Mouse (Mus musculus): ENCODE measurements around the gene Gm10134.
A peak's percentile ranks its signal among the peaks of the same experiment; 100 is the strongest.

Gene Gm10134

GRCm38 (mm10) chr2:28533901-28534435, 28.1 kb downstream of the Gm10134 start:
- no peak for DNase-seq

DNA sequence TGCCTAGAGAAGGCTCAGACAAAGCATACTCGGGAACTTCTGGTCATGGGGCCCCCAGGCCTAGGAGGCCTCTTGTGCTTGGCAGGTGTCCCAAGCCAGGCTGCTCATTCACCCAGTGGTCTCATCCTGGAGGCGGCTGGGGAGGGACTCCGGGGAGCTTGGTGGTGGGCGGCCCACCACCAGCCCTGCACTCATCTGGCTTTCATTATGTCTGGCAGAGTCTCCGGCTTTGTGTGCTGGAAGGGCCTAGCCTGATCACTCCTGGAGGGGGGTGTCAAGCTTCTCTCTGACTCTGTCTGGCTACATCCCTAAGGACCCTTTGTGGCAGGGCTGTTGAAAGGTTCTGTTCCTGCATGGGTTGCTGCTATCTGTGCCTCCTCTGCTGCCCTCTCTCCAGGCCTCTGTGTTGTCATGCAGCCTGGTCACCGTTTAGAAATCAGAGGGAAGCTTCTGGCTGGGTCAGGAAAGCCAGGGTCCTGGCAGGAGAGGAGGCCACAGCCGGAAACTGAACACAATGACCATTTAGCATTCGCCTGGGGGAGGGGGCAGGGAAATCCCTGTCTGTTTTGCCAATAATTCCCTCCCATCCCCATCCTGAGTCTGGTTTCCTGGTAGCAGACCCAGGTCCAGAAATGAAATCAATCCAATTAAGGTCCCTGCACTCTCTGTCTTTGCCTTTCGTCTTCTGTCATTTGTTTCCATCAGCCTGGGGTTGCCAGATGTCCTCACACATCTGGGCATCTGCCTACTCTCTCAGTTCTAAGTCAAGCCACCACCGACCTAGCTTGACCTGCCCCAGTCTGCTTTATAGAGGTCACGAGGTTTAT, 28.8 kb downstream of the Gm10134 start:
- peak; percentile 74 for DNase-seq

GRCm38 (mm10) chr2:28535263-28535540, 29.3 kb downstream of the Gm10134 start:
- no peak for DNase-seq

GRCm38 (mm10) chr2:28535650-28536049, 29.8 kb downstream of the Gm10134 start:
- no peak for DNase-seq

DNA sequence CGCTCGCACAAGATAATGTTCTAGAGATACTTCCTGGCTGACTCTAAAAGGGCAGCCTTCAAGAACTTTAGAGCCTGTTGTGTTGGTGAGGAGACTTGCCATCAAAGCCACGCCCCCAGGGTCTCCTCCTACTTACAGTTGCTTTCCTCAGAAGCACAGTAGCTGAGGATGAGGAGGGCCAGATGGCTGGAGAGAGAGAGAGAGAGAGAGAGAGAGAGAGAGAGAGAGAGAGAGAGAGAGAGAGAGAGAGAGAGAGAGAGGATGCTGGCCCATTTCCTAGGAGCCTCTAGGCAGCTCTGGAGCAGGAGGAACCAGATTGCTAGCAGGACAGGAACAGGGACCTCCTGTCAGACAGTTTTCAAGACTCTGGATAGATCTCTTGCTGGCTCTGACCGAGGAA, 30.3 kb downstream of the Gm10134 start:
- DNase-seq, result peak; percentile 76

DNA sequence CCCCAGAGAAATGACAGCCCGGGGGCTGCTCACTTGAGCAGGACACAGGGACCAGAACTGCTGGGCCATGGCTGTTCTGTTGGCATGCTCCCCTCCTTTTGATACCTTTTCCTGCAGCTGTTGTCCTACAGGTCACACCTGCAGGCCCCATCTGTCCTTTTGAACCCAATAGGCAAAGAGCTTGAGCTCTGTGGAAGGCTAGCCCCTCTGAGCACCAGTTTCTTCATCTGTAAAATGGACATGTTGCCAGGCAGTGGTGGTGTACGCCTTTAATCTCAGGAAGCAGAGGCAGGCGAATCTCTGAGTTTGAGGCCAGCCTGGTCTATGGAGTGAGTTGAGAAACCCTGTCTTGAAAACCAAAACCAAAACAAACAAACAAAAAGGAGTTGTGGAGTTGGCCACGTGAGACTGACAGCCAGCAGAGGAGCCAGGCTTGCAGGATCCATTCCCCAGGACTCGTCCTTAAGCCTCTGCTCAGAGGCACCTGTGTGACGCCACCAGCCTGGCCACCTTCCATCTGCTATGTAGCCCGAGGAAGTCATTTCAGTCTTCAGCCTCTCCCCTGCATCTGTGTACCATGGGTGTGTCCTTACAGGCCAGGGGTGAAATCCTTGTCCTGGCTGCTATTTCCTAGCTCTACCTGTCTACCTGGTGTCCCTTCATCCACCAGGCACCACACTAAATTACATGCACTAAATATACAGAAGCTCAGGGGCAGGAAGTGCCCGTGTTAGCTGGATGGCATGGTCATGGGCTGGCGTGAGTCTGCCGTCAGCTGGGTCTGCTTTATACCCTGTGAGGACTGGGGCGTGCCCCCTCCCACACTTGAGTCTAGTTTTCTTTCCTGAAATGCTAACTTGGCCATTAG, 31.1 kb downstream of the Gm10134 start:
- no peak for DNase-seq

GRCm38 (mm10) chr2:28537634-28537920, 31.7 kb downstream of the Gm10134 start:
- no peak for DNase-seq

DNA sequence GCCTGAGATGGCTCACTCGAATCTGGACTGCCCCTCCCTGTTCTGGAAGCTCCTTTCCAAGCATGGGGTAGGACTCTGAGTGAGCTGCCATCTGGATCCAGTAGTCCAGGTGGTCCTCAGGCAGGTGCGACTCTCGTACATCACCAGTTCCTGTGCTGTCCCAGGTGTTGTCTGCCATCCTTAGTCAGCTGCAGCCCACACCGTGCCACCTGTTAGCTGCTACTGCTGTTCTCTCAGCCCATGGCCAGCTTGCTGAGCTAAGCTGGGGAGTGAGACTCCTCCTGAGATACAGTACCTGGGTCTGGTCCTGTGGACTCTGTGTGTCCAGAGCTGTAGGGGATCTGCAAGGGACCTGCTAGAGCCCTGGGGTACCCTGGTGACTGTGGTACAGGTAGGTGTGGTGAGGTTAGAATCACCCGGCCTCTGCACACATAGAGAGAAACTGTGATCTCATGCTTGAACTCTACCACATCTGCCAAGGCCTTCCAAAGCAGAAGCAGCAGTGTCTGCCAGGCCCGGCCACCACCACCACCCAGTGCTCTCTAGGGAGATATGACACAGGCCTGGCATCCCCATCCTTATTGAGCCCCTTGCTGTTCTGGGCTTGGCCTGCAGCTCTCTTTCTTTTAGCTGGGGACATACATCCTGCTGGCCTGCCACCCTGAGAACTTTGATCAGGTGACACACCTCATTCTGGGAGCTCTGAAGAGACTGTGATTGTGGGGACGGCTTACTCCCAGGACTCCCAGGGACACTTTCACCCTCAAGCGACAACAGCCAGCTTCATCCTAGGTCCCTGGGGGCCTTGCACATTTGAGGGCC, 32.3 kb downstream of the Gm10134 start:
- DNase-seq, result no peak

GRCm38 (mm10) chr2:28538817-28539128, 32.9 kb downstream of the Gm10134 start:
- no peak for DNase-seq

GRCm38 (mm10) chr2:28539206-28539605, 33.3 kb downstream of the Gm10134 start:
- DNase-seq, result peak; percentile 79

GRCm38 (mm10) chr2:28539949-28540348, 34.1 kb downstream of the Gm10134 start:
- DNase-seq, result peak; percentile 74

DNA sequence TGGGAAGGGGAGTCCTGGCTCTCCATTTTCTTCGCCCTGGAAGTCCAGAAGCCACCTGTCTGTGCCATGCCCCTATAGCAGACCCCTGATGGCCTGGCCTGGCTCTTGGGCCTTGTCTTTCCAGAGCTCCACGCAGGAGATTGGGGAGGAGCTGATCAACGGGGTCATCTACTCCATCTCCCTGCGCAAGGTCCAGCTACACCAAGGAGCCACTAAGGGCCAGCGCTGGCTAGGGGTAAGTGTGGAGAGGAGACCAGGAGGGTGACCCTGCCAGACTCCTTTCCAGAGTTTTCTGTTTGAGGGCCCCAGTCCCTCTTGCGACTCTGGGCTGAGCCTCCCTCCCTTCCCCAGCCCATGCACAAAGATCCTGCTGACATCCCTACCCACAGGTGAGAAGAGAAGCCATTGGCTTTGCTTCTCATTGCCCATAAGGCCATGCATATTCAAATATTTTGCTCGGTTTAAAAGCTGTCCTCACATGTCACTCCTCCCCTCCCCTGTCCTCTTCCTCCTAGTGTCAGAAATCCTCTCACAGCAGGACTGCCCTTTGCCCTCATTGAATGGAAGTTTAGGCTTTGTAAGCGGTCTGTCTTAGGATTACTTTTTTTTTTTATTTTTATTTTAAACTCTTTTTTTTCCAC, 34.8 kb downstream of the Gm10134 start:
- DNase-seq, result no peak

GRCm38 (mm10) chr2:28543894-28544293, 38.0 kb downstream of the Gm10134 start:
- no peak for DNase-seq

DNA sequence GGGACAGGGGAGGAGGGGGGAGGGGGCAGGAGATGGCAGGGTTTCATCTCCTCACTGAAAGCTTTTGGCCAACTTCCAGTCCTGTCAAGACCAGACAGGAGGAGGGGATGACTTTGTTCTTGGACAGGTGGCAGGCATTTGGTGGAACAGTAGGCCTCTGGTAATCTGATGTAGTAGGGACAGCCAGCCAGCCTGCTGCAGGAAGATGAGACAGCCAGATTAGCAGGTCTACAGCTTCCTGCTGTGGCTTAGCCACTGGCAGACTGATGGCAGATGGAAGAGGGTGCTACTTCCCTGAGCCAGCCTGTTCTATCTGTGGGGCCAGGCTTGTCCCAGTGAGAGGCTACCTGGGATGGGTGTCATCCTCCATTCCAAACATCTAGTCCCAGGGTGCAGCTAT, 40.1 kb downstream of the Gm10134 start:
- no peak for DNase-seq

GRCm38 (mm10) chr2:28546560-28546959, 40.7 kb downstream of the Gm10134 start:
- no peak for DNase-seq

GRCm38 (mm10) chr2:28547237-28548172, 41.6 kb downstream of the Gm10134 start:
- peak; percentile 94 for DNase-seq

DNA sequence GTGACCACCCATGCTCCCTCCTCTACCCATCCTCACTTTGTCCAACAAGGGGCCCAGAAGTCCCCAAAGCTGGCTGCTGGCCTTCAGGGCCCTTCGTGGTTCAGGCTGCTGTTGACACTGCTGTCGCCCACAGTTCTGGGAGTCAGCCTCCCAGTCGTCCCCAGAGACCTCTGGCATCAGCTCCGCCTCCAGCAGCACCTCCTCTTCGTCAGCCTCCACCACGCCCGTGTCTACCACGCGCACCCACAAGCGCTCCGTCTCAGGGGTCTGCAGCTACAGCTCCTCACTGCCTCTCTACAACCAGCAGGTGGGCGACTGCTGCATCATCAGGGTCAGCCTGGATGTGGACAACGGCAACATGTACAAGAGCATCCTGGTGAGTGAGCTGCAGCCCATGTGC, 43.3 kb downstream of the Gm10134 start:
- no peak for DNase-seq

DNA sequence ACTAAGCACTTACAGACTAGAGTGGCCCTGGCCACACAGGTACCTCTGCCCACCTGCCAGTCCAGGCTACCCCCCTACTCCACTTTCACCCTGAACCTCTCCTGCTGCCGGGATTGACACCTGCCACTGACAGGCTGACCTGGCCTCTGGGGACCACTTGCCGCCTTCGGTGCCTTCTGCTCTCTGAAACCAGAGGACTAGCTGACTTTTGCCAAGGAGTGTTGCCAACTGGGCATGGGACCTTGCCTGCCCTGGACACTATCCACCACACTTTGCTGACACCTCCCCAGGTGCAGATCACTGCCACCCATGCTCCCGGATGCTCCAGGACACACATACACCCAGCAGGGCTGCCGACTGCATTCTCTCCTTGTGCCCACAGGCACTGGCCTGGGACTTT, 46.4 kb downstream of the Gm10134 start:
- DNase-seq, result no peak

Data from lung, postnatal 36 days (tissue).